Mouse (Mus musculus) cortical plate, adult 2 months (tissue): ENCODE measurements around the gene Vps13d. TPM values are rescaled to one million over a fixed set of nuclear protein-coding genes. Genes with fewer than 3 reads are reported as not detected.

ENCODE experiments used
- H3K27ac ChIP-seq: fragments of 200-500 bp; 2 replicates; pipeline ENCODE4 v1.5.1; 2012; ENCODE audit warnings: low read length, control low read depth, inconsistent platforms; ENCODE audit not compliant: insufficient read depth
- H3K4me1 ChIP-seq: fragments of 200-500 bp; 2 replicates; pipeline ENCODE4 v1.6.1; 2011; ENCODE audit warnings: low read length; ENCODE audit not compliant: control insufficient read depth, insufficient read depth
- H3K4me3 ChIP-seq: fragments of 200-500 bp; 2 replicates; pipeline ENCODE4 v1.5.1; 2011; ENCODE audit warnings: mild to moderate bottlenecking, low read length, control low read depth; ENCODE audit not compliant: insufficient read depth
- CTCF ChIP-seq: fragments of 200-500 bp; IDR thresholded peaks from 2 replicates; pipeline ENCODE4 v1.5.1; 2011; ENCODE audit warnings: mild to moderate bottlenecking, control low read depth, low read length; ENCODE audit not compliant: insufficient read depth; ENCODE audit errors: extremely low read depth
- POLR2A ChIP-seq: fragments of 200-500 bp; IDR thresholded peaks from 2 replicates; pipeline ENCODE4 v1.6.1; 2011; ENCODE audit warnings: mild to moderate bottlenecking, low read length, control low read depth; ENCODE audit not compliant: insufficient read depth; ENCODE audit errors: extremely low read depth
- polyA plus RNA-seq: library from polyadenylated mRNA; depleted of rRNA; stranded (reverse); fragments of >200 nt; gene quantifications from 2 replicates; pipeline ENCODE4 v1.2.3, GENCODE M21; 2012; rRNA removed

The Vps13d gene
- polyA plus RNA-seq, 1 experiment, result 50.2 TPM

- TF ChIP-seq CTCF (no peak), POLR2A (no peak)
- Histone ChIP-seq H3K4me3 (no peak overlapping the region), H3K4me1 (no peaks in the 10 kb centered on the region), H3K27ac (no peak overlapping the region)
Observed at GRCm38 (mm10) chr4:144942433-144942832, 252.4 kb downstream of the Vps13d start.

GRCm38 (mm10) chr4:144940796-144941462 lies 253.9 kb downstream of the Vps13d start:
- Histone ChIP-seq H3K4me3 (no peak overlapping the region), H3K27ac (no peak overlapping the region), H3K4me1 (no peaks in the 10 kb centered on the region)
- TF ChIP-seq POLR2A (no peak), CTCF (no peak)

GRCm38 (mm10) chr4:144939847-144940411 lies 254.9 kb downstream of the Vps13d start:
- TF ChIP-seq POLR2A, result no peak
- no peak for TF ChIP-seq CTCF
- H3K4me3 ChIP-seq, result no peak overlapping the region
- H3K27ac ChIP-seq, result no peak overlapping the region
- H3K4me1 ChIP-seq, result no peaks in the 10 kb centered on the region

- H3K4me1 ChIP-seq, result no peaks in the 10 kb centered on the region
- TF ChIP-seq CTCF (no peak), POLR2A (no peak)
- no peak overlapping the region for H3K27ac ChIP-seq
- no peak overlapping the region for H3K4me3 ChIP-seq
Observed at GRCm38 (mm10) chr4:144936563-144937154, 258.1 kb downstream of the Vps13d start.

GRCm38 (mm10) chr4:144934501-144934900 lies 260.3 kb downstream of the Vps13d start:
- Histone ChIP-seq H3K27ac (no peak overlapping the region), H3K4me1 (no peaks in the 10 kb centered on the region), H3K4me3 (no peak overlapping the region)
- TF ChIP-seq POLR2A (no peak), CTCF (no peak)

- Histone ChIP-seq H3K4me3 (no peak overlapping the region), H3K4me1 (no peaks in the 10 kb centered on the region), H3K27ac (no peak overlapping the region)
- TF ChIP-seq POLR2A, result no peak
- TF ChIP-seq CTCF, result no peak
Observed at GRCm38 (mm10) chr4:144931167-144931566, 263.6 kb downstream of the Vps13d start.

- Histone ChIP-seq H3K4me1 (no peaks in the 10 kb centered on the region), H3K4me3 (no peak overlapping the region), H3K27ac (peak overlapping the region; percentile 72)
- TF ChIP-seq POLR2A (no peak), CTCF (no peak)
Observed at GRCm38 (mm10) chr4:144930366-144930765, 264.4 kb downstream of the Vps13d start.

- TF ChIP-seq POLR2A (no peak), CTCF (no peak)
- no peak overlapping the region for H3K4me3 ChIP-seq
- H3K27ac ChIP-seq, result peak overlapping the region; percentile 72; the same call in 1 of the 2 replicates
- H3K4me1 ChIP-seq, result no peaks in the 10 kb centered on the region
Observed at GRCm38 (mm10) chr4:144929811-144930221, 265.0 kb downstream of the Vps13d start.

GRCm38 (mm10) chr4:144928693-144929436 lies 265.9 kb downstream of the Vps13d start:
- Histone ChIP-seq H3K27ac (no peak overlapping the region), H3K4me3 (no peak overlapping the region), H3K4me1 (no peaks in the 10 kb centered on the region)
- TF ChIP-seq CTCF, result no peak

Other genes with a start within 250 kb of the Vps13d start
- 3.1 and 3.6 TPM in 2 replicates for gene Tnfrsf1b, start 51.9 kb upstream of the Vps13d start, polyA plus RNA-seq
- gene Tnfrsf8, start 120.2 kb upstream of the Vps13d start, polyA plus RNA-seq, result 0.94 and 1.3 TPM in 2 replicates